Mouse (Mus musculus) ovary, postnatal 14 days (tissue): ENCODE measurements around the gene Hs6st1.

Experiments used
- DNase-seq: peaks from one replicate; pipeline ENCODE4 v3.0.0; 2022; ENCODE audit warnings: low spot score

The Hs6st1 gene

GRCm38 (mm10) chr1:36064861-36065760, 3.1 kb upstream of the Hs6st1 start:
- peak; percentile 89 for DNase-seq

- DNase-seq, result no peak
Observed at GRCm38 (mm10) chr1:36065761-36066150, 2.4 kb upstream of the Hs6st1 start.

GRCm38 (mm10) chr1:36066216-36066980, 1.8 kb upstream of the Hs6st1 start:
- DNase-seq, result no peak

GRCm38 (mm10) chr1:36067201-36067600, 999 bp upstream of the Hs6st1 start:
- DNase-seq, result no peak

GRCm38 (mm10) chr1:36067611-36068010, 589 bp upstream of the Hs6st1 start:
- DNase-seq, result no peak

GRCm38 (mm10) chr1:36068531-36069120, 426 bp downstream of the Hs6st1 start:
- no peak for DNase-seq

- DNase-seq, result no peak
Observed at GRCm38 (mm10) chr1:36069291-36069771, 1.1 kb downstream of the Hs6st1 start.

- no peak for DNase-seq
Observed at GRCm38 (mm10) chr1:36070190-36070589, 2.0 kb downstream of the Hs6st1 start.

- no peak for DNase-seq
Observed at GRCm38 (mm10) chr1:36070740-36071139, 2.5 kb downstream of the Hs6st1 start.

GRCm38 (mm10) chr1:36071176-36071575, 3.0 kb downstream of the Hs6st1 start:
- DNase-seq, result no peak

GRCm38 (mm10) chr1:36071611-36072010, 3.4 kb downstream of the Hs6st1 start:
- DNase-seq, result no peak

GRCm38 (mm10) chr1:36072588-36073556, 4.7 kb downstream of the Hs6st1 start:
- DNase-seq, result no peak

- no peak for DNase-seq
Observed at GRCm38 (mm10) chr1:36073566-36073965, 5.4 kb downstream of the Hs6st1 start.

GRCm38 (mm10) chr1:36074197-36074596, 6.0 kb downstream of the Hs6st1 start:
- DNase-seq, result no peak

- no peak for DNase-seq
Observed at GRCm38 (mm10) chr1:36074968-36075367, 6.8 kb downstream of the Hs6st1 start.

GRCm38 (mm10) chr1:36075652-36076051, 7.5 kb downstream of the Hs6st1 start:
- DNase-seq, result no peak

- DNase-seq, result no peak
Observed at GRCm38 (mm10) chr1:36077084-36077483, 8.9 kb downstream of the Hs6st1 start.

GRCm38 (mm10) chr1:36078250-36078649, 10.1 kb downstream of the Hs6st1 start:
- DNase-seq, result no peak

- DNase-seq, result no peak
Observed at GRCm38 (mm10) chr1:36079679-36080078, 11.5 kb downstream of the Hs6st1 start.

- DNase-seq, result no peak
Observed at GRCm38 (mm10) chr1:36080974-36081373, 12.8 kb downstream of the Hs6st1 start.

- DNase-seq, result no peak
Observed at GRCm38 (mm10) chr1:36082184-36082583, 14.0 kb downstream of the Hs6st1 start.
